Mouse (Mus musculus): ENCODE measurements around the gene 4930438A08Rik.

Gene 4930438A08Rik

DNA sequence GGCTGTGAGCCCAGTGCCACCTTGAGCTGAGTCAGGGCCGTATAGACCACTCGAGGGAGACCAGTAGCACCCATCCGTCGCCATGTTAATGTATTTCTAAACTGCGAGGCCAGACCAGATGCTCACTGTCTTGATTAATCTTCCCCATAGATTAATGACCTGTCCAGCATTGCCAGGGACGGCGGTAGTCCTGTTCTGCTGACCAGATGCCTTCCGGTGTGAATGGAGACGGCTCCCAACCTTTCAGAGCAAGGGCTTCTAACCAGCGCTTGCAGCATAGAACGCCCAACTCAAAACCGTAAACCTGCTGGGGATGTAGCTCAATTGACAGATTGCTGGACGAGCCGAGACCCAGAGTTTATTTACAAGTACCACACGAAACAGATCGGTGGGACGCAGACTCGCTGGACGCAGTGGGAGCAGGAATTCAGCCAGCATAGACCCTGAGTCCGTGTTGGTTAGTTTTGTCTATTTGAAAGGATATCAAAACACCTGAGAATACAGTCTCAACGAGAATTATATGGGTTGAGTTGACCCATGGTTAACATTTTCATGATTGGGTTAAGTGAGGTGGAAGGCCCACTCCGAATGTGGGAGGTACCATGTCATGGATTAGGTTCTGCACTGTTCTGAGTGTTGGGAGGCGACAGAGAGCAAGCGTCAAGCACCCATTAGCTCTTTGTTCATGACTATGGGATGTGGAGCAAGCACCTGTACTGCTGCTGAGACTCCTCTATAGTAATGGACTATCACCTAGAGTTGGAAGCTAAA is 49.2 kb downstream of the 4930438A08Rik start:
- in situ Hi-C loops (cut with MboI, MseI): loop anchor here (10.0 kb wide), 1 partner anchor 1891 kb away; no protein-coding TSS in a partner anchor

DNA sequence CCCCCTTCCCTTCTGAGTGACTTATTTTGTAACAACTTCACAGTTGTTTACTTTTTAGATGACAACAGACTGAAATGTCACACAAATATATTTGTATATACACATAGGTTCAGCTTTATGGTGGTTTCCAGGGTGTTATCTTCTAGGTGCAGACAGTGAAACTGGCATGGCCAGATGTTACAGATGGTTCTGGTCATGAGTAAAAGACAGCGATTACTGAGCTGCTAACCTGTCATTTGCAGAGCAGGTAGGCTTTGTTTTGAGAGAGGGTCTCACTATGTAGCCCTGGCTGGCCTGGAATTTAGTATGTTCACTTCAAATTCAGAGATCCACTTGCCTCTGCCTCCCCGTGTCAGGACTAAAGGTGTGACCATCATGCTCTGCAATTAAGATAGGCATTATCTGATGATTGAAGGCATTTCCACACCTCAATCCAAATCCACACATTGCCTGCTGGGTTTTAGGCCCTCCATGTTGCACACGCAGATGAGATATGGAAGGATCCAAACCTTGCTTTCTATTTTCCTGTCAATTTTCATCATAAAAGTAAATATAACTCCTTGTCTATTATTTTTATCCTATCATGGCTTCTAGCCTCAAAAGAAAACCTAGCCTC is 50.1 kb downstream of the 4930438A08Rik start:
- in situ Hi-C loops (cut with MboI, MseI): loop anchor here (10.0 kb wide), 1 partner anchor 1890 kb away; no protein-coding TSS in a partner anchor

DNA sequence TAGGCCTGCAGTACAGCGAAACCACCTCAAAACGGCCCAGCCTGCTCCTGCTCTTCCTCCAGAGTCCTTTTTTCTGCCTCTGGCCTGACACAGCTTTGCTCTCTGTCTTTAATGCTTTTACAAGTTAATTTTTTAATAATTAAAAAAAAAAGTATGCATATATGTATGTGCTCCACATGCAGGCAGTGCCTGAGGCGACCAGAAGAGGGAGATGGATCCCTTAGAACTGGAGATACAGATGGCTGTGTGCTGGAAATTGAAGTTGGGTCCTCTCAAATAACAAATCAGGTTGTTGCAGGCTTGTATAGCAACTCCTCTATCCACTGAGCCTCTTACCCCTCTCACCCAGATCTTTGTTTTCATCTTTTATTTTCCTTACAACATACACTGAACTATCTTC is 52.2 kb downstream of the 4930438A08Rik start:
- in situ Hi-C loops (cut with MboI, MseI): loop anchor here (10.0 kb wide), 1 partner anchor 1888 kb away; no protein-coding TSS in a partner anchor

DNA sequence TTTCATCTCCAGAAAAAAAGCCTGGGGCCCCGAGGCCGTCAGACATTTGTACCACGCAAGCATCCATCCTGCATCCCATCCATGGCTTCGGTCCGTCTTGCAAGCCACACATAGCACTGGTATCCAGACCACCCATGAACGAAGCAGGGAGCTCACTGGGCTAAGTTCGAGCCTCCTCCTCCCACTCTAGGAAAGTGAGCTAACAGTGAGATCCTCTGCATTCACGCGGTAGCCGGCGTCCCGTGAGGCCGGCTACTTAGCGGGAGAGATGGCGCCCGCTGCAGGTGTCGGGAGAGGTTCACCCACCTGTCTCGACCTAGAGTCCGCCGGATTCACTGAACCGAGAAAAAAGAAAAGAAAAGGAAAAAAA is 55.3 kb downstream of the 4930438A08Rik start:
- in situ Hi-C loops (cut with MboI, MseI): loop anchor here (5.0 to 10.0 kb wide), 2 partner anchors 917 to 1885 kb away; no protein-coding TSS in a partner anchor

DNA sequence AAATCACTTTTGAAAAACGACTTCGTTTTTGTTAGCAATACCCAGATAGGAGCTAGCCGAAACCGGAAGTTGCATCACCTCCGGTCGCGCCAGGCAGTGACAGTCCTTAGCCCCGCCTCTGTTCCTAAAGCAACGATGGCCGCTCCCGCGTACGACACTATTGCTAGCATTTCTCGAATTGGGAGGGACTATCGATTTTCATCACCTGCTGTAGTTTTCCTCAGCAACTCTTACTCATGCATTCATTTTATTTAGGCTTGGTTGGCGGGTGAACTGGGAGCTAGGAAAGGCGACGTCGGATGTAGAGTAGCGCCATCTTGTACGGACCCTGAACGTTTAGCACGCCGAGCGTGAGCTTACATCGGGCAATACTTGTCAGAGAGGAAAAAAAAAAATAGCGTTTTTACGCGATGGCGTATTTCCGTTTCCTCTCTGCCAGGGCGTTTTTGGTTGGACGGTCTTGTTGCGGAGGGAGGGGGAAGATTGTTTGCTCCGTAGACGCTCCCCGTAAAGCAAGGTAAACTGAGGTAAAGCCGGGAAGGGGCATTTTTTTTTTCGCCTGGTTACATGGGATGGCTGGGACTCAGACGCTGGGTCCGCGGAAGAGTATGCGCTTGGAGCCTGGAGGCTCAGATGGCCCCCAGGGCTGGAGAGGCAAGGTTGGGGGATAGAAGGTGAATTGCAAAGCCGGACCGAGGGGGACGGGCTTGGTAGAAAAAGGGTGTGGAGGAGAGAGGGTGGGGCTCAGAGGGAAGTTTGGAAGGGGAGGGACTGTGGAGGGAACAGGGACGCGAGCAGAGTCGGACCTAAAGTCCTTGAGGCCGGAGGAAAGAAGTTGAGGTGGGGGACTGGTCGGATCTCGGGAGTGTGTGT is 55.9 kb downstream of the 4930438A08Rik start, which contains the start of the genes Zfp672 and Sh3bp5l:
TSS of gene Zfp672 (minus strand) at position 64 of the 873 bp plus-strand sequence.
TSS of gene Sh3bp5l (plus strand) at position 449 of the 873 bp plus-strand sequence.
- in situ Hi-C loops (cut with MboI, MseI): loop anchor here (5.0 kb wide), 1 partner anchor 917 kb away; no protein-coding TSS in a partner anchor

DNA sequence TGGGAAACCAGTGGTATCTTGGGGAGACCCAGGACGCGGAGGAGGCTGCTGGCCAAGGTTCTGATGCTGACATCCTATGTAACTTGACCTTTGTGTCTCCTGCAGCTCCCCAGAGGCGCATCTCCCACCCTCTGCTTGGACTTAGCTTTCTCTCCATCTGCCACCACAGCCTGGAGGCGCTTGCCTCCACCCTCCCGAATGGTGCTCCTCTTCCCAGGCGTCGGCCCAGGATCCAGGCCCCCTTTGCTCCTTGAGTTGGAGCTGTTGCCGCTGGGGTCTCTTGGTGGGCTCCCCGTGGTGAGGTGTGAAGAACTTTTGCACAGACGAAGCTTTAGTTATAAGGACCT is 56.5 kb downstream of the 4930438A08Rik start:
- in situ Hi-C loops (cut with MboI, MseI): loop anchor here (5.0 kb wide), 1 partner anchor 916 kb away; no protein-coding TSS in a partner anchor

DNA sequence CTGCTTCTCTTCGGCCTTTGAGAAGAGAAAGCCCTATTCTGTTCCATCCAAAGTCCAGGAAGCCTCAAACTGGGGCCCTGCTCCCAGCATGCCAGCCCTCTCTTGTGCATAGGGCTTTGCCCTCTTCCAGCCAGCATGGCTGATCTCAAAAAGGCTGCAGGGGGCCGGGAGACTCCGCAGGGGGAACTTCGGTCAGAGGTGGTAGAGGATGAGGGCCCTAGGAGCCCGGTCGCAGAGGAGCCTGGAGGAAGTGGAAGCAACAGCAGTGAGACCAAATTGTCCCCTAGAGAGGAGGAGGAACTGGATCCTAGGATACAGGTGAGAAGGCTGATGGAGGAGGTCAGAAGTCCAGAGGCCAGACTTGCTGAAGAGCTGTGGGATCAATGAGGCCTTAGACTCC is 56.9 kb downstream of the 4930438A08Rik start:
- in situ Hi-C loops (cut with MboI, MseI): loop anchor here (5.0 kb wide), 1 partner anchor 916 kb away; no protein-coding TSS in a partner anchor

DNA sequence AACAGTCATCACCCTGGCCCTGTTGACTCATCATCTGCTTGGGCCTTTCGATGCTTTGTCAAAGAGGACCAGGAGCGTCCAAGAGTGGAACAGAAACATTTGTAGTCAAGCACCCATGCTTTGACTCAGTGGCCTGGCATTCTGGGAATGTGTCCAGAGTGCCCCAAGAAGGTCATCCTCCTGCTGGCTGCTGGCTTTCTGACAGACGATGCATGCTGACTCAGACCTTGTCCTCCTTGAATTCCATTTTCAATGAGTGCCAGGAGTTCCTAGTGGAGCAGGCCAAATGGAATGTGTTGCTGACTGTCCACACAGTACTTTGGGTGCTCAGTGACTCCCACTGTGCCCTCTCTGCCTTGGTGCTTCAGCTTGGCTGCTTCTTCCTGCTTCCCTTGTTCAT is 60.1 kb downstream of the 4930438A08Rik start:
- in situ Hi-C loops (cut with MboI, MseI): loop anchor here (5.0 kb wide), 1 partner anchor 913 kb away; no protein-coding TSS in a partner anchor

Data from regulatory T cell (primary cell).